Mouse (Mus musculus) lung, adult 2 months (tissue): ENCODE measurements around the gene Tnpo1.

ENCODE experiments used
- CTCF ChIP-seq: fragments of 200-500 bp; IDR thresholded peaks from 2 replicates; pipeline ENCODE4 v1.5.1; 2011; ENCODE audit warnings: mild to moderate bottlenecking, low read length, control low read depth; ENCODE audit not compliant: insufficient read depth
- POLR2A ChIP-seq: fragments of 200-500 bp; IDR thresholded peaks from 2 replicates; pipeline ENCODE4 v1.6.1; 2011; ENCODE audit warnings: low read depth, mild to moderate bottlenecking, control low read depth, low read length, borderline replicate concordance; ENCODE audit errors: extremely low read depth

- TF ChIP-seq POLR2A (no peak), CTCF (no peak)
Observed at GRCm38 (mm10) chr13:98945381-98945780, 19.2 kb upstream of the Tnpo1 start.
